Mouse (Mus musculus): ENCODE data around the gene Zfp462.
"Not testable (repeated sequence)": the region's sequence is repeated elsewhere in the genome, so short reads cannot be mapped to it uniquely, and the experiment has no call there.

GRCm38 (mm10) chr4:54926456-54926855 is 18.4 kb upstream of the Zfp462 start:
- TF ChIP-seq CTCF (conservative IDR thresholded peaks at IDR 0.05; ENCODE audit: low read length); POU5F1 (IDR thresholded peaks at IDR 0.05; ENCODE audit: borderline replicate concordance, low read length): not testable (repeated sequence)
- TF ChIP-seq NANOG (IDR thresholded peaks at IDR 0.05; ENCODE audit: borderline replicate concordance, low read length): peak; percentile 33; the same call in 1 of the 2 replicates
